Mouse (Mus musculus) urinary bladder, adult 2 months (tissue): ENCODE results near the gene Adamts18. TPM values are rescaled to one million over a fixed set of nuclear protein-coding genes. Genes with fewer than 3 reads are reported as not detected.

Experiments
- DNase-seq: peaks from one replicate; pipeline ENCODE4 v3.0.0; 2022; ENCODE audit warnings: low spot score
- polyA plus RNA-seq: library from polyadenylated mRNA; depleted of rRNA; stranded (reverse); fragments of >200 nt; gene quantifications from 2 replicates; pipeline ENCODE4 v1.2.3, GENCODE M21; 2012

Adamts18 gene
- polyA plus RNA-seq, 1 experiment: 0.25 TPM

GRCm38 (mm10) chr8:113755866-113756265 is 92.7 kb downstream of the Adamts18 start:
- DNase-seq: no peak

- DNase-seq: no peak
Measured at GRCm38 (mm10) chr8:113753153-113753552, 95.4 kb downstream of the Adamts18 start.

- DNase-seq: no peak
Measured at GRCm38 (mm10) chr8:113752349-113752748, 96.2 kb downstream of the Adamts18 start.

- DNase-seq: no peak
Measured at GRCm38 (mm10) chr8:113735496-113736060, 113.0 kb downstream of the Adamts18 start.

GRCm38 (mm10) chr8:113725331-113725730 is 123.2 kb downstream of the Adamts18 start:
- DNase-seq: no peak

GRCm38 (mm10) chr8:113723873-113724538 is 124.5 kb downstream of the Adamts18 start:
- no peak for DNase-seq

GRCm38 (mm10) chr8:113721459-113721858 is 127.1 kb downstream of the Adamts18 start:
- no peak for DNase-seq

GRCm38 (mm10) chr8:113704968-113705367 is 143.6 kb downstream of the Adamts18 start:
- DNase-seq: no peak

GRCm38 (mm10) chr8:113691622-113692343 is 156.8 kb downstream of the Adamts18 start:
- DNase-seq: no peak

- no peak for DNase-seq
Measured at GRCm38 (mm10) chr8:113688543-113688915, 160.0 kb downstream of the Adamts18 start.

- DNase-seq: no peak
Measured at GRCm38 (mm10) chr8:113687889-113688542, 160.5 kb downstream of the Adamts18 start.

GRCm38 (mm10) chr8:113679361-113679760 is 169.2 kb downstream of the Adamts18 start:
- DNase-seq: no peak

- no peak for DNase-seq
Measured at GRCm38 (mm10) chr8:113676811-113677210, 171.7 kb downstream of the Adamts18 start.

- DNase-seq: no peak
Measured at GRCm38 (mm10) chr8:113675281-113675680, 173.3 kb downstream of the Adamts18 start.

GRCm38 (mm10) chr8:113674611-113675010 is 173.9 kb downstream of the Adamts18 start:
- no peak for DNase-seq

GRCm38 (mm10) chr8:113673300-113673699 is 175.2 kb downstream of the Adamts18 start:
- DNase-seq: no peak

- DNase-seq: no peak
Measured at GRCm38 (mm10) chr8:113672599-113673255, 175.8 kb downstream of the Adamts18 start.

GRCm38 (mm10) chr8:113669924-113670323 is 178.6 kb downstream of the Adamts18 start:
- DNase-seq: no peak

GRCm38 (mm10) chr8:113666714-113667432 is 181.7 kb downstream of the Adamts18 start:
- no peak for DNase-seq

- DNase-seq: no peak
Measured at GRCm38 (mm10) chr8:113665951-113666350, 182.6 kb downstream of the Adamts18 start.

- no peak for DNase-seq
Measured at GRCm38 (mm10) chr8:113665036-113665435, 183.5 kb downstream of the Adamts18 start.
